ENCODE assay signal across 8 mouse cellular contexts in the genomic region with DNA sequence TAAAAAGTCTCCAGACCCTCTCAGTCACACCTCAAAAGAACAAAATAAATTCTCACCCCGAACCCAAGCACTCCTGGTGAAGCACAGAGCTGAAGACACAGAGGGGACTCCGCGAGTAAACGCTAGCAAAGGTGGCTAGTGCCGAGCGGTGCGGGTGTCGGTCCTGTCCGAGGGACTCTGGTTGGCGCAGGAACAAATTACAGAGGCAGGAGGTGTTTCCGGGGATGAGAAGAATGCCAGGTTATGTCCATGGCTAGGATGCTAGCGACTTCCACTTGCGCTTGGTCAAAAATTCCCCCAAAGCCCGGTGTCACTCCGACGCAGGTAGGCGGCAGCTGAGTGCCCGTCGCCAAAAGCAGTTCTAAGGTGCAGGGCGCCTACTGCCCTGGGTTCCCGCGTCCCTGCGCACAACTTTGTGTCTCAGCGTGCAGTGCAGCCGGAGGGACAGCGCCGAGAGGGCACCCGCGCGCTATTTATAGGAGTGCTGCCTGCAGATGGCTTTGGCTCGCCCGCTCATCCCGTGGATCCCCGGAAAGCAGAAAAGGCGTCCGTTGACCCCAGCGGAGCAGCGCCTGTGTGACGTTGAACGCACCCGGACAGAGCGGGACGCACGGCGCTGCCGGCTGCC. TPM values are rescaled to one million over a fixed set of nuclear protein-coding genes. Genes with fewer than 3 reads are reported as not detected.
DNase-seq lines count a peak whose midpoint lies in the region; ATAC-seq and TF ChIP-seq lines count a peak whose summit lies in the region.

No protein-coding gene starts in this region.

- peak overlapping the region; percentile 14; the same call in 1 of the 2 replicates for H3K4me3 ChIP-seq in kidney, postnatal 0 days (replicated peaks; ENCODE audit: low read depth, low read length)
- H3K4me3 ChIP-seq in embryonic facial prominence, embryonic 11.5 days (ENCODE audit: low read depth, low read length): peak overlapping the region; percentile 25
- peak overlapping the region; percentile 18 for H3K4me3 ChIP-seq in intestine, embryonic 14.5 days (ENCODE audit: low read depth, low read length)
- peak overlapping the region; percentile 52 for H3K4me3 ChIP-seq in neural tube, embryonic 15.5 days (replicated peaks)

- H3K4me1 ChIP-seq in kidney, postnatal 0 days (replicated peaks; ENCODE audit: insufficient read depth, low read length): peaks cover 4% of the 10 kb centered on the region; the same call in 1 of the 2 replicates
- no peaks in the 10 kb centered on the region; the same call in 1 of the 2 replicates for H3K4me1 ChIP-seq in embryonic facial prominence, embryonic 11.5 days (ENCODE audit: control insufficient read depth, insufficient read depth, low read length)
- H3K4me1 ChIP-seq in intestine, embryonic 14.5 days (replicated peaks; ENCODE audit: control insufficient read depth, insufficient read depth, low read length): peaks cover 10% of the 10 kb centered on the region
- peaks cover 35% of the 10 kb centered on the region for H3K4me1 ChIP-seq in neural tube, embryonic 15.5 days

- H3K9ac ChIP-seq in kidney, postnatal 0 days (ENCODE audit: low read depth, low read length): no peak overlapping the region
- H3K9ac ChIP-seq in embryonic facial prominence, embryonic 11.5 days (replicated peaks; ENCODE audit: low read length): no peak overlapping the region
- H3K9ac ChIP-seq in intestine, embryonic 14.5 days (ENCODE audit: low read length): no peak overlapping the region
- H3K9ac ChIP-seq in neural tube, embryonic 15.5 days (replicated peaks): peak overlapping the region; percentile 59

- no peaks in the 10 kb centered on the region for H3K36me3 ChIP-seq in kidney, postnatal 0 days (ENCODE audit: insufficient read depth, low read length)
- no peaks in the 10 kb centered on the region for H3K36me3 ChIP-seq in embryonic facial prominence, embryonic 11.5 days (replicated peaks; ENCODE audit: control insufficient read depth, insufficient read depth, low read depth, low read length)
- H3K36me3 ChIP-seq in intestine, embryonic 14.5 days (ENCODE audit: control insufficient read depth, insufficient read depth, low read length): no peaks in the 10 kb centered on the region
- no peaks in the 10 kb centered on the region for H3K36me3 ChIP-seq in neural tube, embryonic 15.5 days

- no peak; the same call in 1 of the 2 replicates for ATAC-seq in kidney, postnatal 0 days (replicated peaks; ENCODE audit: low FRiP score, low read depth)
- ATAC-seq in embryonic facial prominence, embryonic 11.5 days (replicated peaks; ENCODE audit: insufficient number of reproducible peaks, low FRiP score, low TSS enrichment, low read depth): no peak
- ATAC-seq in intestine, embryonic 14.5 days (replicated peaks; ENCODE audit: low FRiP score, low TSS enrichment, low read depth): no peak
- peak; percentile 53 for ATAC-seq in neural tube, embryonic 15.5 days (ENCODE audit: low FRiP score)

- DNase-seq in kidney, postnatal 0 days (ENCODE audit: low spot score): no peak
- DNase-seq in kidney, postnatal 36 days: no peak
- peak; percentile 11 for DNase-seq in embryonic facial prominence, embryonic 11.5 days (ENCODE audit: low spot score)
- peak; percentile 53 for DNase-seq in intestine, embryonic 14.5 days (ENCODE audit: low spot score)
- no peak for DNase-seq in spleen, adult 12 weeks (ENCODE audit: low spot score)
- no peak for DNase-seq in thymus, postnatal 10 days (ENCODE audit: low spot score in 2 of 2)
- no peak for DNase-seq in cerebellum, adult 9-10 months

- no peak for TF ChIP-seq CTCF in kidney, postnatal 0 days (IDR thresholded peaks at IDR 0.05; ENCODE audit: low read depth)

- no peaks in the 10 kb centered on the region for H3K9me3 ChIP-seq in kidney, postnatal 0 days (replicated peaks; ENCODE audit: low read length)
- H3K9me3 ChIP-seq in embryonic facial prominence, embryonic 11.5 days (replicated peaks; ENCODE audit: control insufficient read depth, low read length): no peaks in the 10 kb centered on the region
- H3K9me3 ChIP-seq in intestine, embryonic 14.5 days (ENCODE audit: control insufficient read depth, low read length): no peaks in the 10 kb centered on the region
- H3K9me3 ChIP-seq in neural tube, embryonic 15.5 days (replicated peaks): no peaks in the 10 kb centered on the region

- H3K4me2 ChIP-seq in kidney, postnatal 0 days (ENCODE audit: low read length): peak overlapping the region; percentile 30
- peak overlapping the region; percentile 25 for H3K4me2 ChIP-seq in embryonic facial prominence, embryonic 11.5 days (ENCODE audit: low read depth, low read length)
- H3K4me2 ChIP-seq in intestine, embryonic 14.5 days (ENCODE audit: low read length): peak overlapping the region; percentile 49
- H3K4me2 ChIP-seq in neural tube, embryonic 15.5 days: peak overlapping the region; percentile 91

- H3K27ac ChIP-seq in kidney, postnatal 0 days: no peak overlapping the region
- no peak overlapping the region for H3K27ac ChIP-seq in embryonic facial prominence, embryonic 11.5 days (replicated peaks; ENCODE audit: low read depth, low read length)
- H3K27ac ChIP-seq in intestine, embryonic 14.5 days (ENCODE audit: low read depth): no peak overlapping the region
- peak overlapping the region; percentile 69 for H3K27ac ChIP-seq in neural tube, embryonic 15.5 days (replicated peaks)

- WGBS in kidney, postnatal 0 days: under 1% methylated on average over 46 of the region's 46 CpGs
- 1% methylated on average over 46 of the region's 46 CpGs for WGBS in embryonic facial prominence, embryonic 11.5 days
- WGBS in intestine, embryonic 14.5 days: under 1% methylated on average over 46 of the region's 46 CpGs
- WGBS in neural tube, embryonic 15.5 days: under 1% methylated on average over 46 of the region's 46 CpGs

- H3K27me3 ChIP-seq in kidney, postnatal 0 days (ENCODE audit: insufficient read depth, low read length): peaks cover 31% of the 10 kb centered on the region
- peaks cover 30% of the 10 kb centered on the region for H3K27me3 ChIP-seq in embryonic facial prominence, embryonic 11.5 days (ENCODE audit: control insufficient read depth, insufficient read depth, low read length)
- peaks cover 42% of the 10 kb centered on the region for H3K27me3 ChIP-seq in intestine, embryonic 14.5 days (replicated peaks; ENCODE audit: control insufficient read depth, insufficient read depth, low read length)
- H3K27me3 ChIP-seq in neural tube, embryonic 15.5 days (replicated peaks): peaks cover 49% of the 10 kb centered on the region

RNA-seq across cellular contexts. Expression of a gene that starts 0.5 kb away (rescaled TPM):
- 3.4 and 4.1 TPM in 2 replicates for polyA plus RNA-seq in kidney, postnatal 0 days (2015; fragmentation: Nextera tagmentation; extraction: Ambion mirVana)
- 3.5 and 4.1 TPM in 2 replicates for polyA plus RNA-seq in embryonic facial prominence, embryonic 11.5 days (2014; fragmentation: Nextera tagmentation; extraction: Ambion mirVana)
- polyA plus RNA-seq in intestine, embryonic 14.5 days (2014; fragmentation: Nextera tagmentation; extraction: Ambion mirVana): 0.05 TPM in 1 of 2 replicates, not detected in the other
- polyA plus RNA-seq in neural tube, embryonic 15.5 days (2015; fragmentation: Nextera tagmentation; extraction: Ambion mirVana): 37.0 and 45.0 TPM in 2 replicates

Comparison
In these comparisons a context has a peak if more than half of its experiments do, and no peak if none do; other contexts are left out.
1. DNase-seq: peak in embryonic facial prominence, embryonic 11.5 days (single experiment) and intestine, embryonic 14.5 days (single experiment); none in kidney, postnatal 0 days (single experiment), kidney, postnatal 36 days (0 of 2), spleen, adult 12 weeks (single experiment), thymus, postnatal 10 days (0 of 2) and cerebellum, adult 9-10 months (single experiment).
2. H3K4me2 ChIP-seq: peak in every context shown above with its lines; median percentile 91 in neural tube, embryonic 15.5 days; 49 in intestine, embryonic 14.5 days; 30 in kidney, postnatal 0 days; 25 in embryonic facial prominence, embryonic 11.5 days.
3. Peak in every context shown above with its lines, with median percentiles within 50 percentile points of each other: H3K4me3 ChIP-seq.